ENCODE assay signal across 10 mouse cellular contexts in the genomic region with DNA sequence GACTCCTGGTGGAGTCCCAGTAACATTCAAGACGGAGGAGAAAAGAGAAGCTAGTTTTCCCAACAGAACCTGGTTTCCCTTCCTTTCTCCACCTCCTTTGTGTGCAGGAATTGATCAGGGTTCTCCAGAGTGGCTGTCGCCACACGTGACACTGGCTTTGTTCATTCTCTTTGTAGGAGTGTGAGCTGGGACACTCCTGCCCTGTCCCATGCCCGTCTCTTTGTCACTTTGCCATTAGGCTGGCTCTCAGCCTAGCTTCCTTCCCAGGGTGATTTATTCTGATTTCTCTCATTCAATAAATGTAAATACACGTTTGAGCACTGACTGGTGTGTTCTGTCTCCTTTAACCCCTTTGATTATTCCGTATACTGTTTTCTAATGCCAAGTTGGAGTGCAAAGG. TPM values are rescaled to one million over a fixed set of nuclear protein-coding genes. Genes with fewer than 3 reads are reported as not detected.
A peak's percentile ranks its signal among the peaks of the same experiment; 100 is the strongest.
DNase-seq lines count a peak whose midpoint lies in the region; ATAC-seq and TF ChIP-seq lines count a peak whose summit lies in the region.
"Had no signal": no experiment of that assay in that cellular context is flagged by ENCODE, and none has a peak within 500 bp of the region (broad histone marks: within the 10 kb centered on the region; RNA-seq: fewer than 3 reads in every experiment).

No protein-coding gene starts in this region.

- no peak overlapping the region for H3K4me2 ChIP-seq in forebrain, embryonic 15.5 days (replicated peaks)
- H3K4me2 ChIP-seq in forebrain, embryonic 13.5 days: no peak overlapping the region
- H3K4me2 ChIP-seq in neural tube, embryonic 11.5 days (ENCODE audit: low read depth): no peak overlapping the region
- H3K4me2 ChIP-seq in lung, embryonic 14.5 days: no peak overlapping the region
- no peak overlapping the region for H3K4me2 ChIP-seq in stomach, postnatal 0 days (replicated peaks; ENCODE audit: low read depth)

- TF ChIP-seq CTCF in lung, embryonic 14.5 days (IDR thresholded peaks at IDR 0.05; ENCODE audit: low read depth): no peak
- TF ChIP-seq CTCF in stomach, postnatal 0 days (IDR thresholded peaks at IDR 0.05; ENCODE audit: low read depth): no peak

- no peaks in the 10 kb centered on the region for H3K27me3 ChIP-seq in forebrain, embryonic 15.5 days
- H3K27me3 ChIP-seq in forebrain, embryonic 13.5 days: no peaks in the 10 kb centered on the region
- no peaks in the 10 kb centered on the region for H3K27me3 ChIP-seq in neural tube, embryonic 11.5 days (ENCODE audit: control insufficient read depth, insufficient read depth, low read length)
- H3K27me3 ChIP-seq in lung, embryonic 14.5 days (ENCODE audit: insufficient read depth, low read length): no peaks in the 10 kb centered on the region
- no peaks in the 10 kb centered on the region for H3K27me3 ChIP-seq in stomach, postnatal 0 days (ENCODE audit: control insufficient read depth, insufficient read depth, low read length)

- no peaks in the 10 kb centered on the region for H3K9me3 ChIP-seq in forebrain, embryonic 15.5 days
- no peaks in the 10 kb centered on the region for H3K9me3 ChIP-seq in forebrain, embryonic 13.5 days (replicated peaks)
- H3K9me3 ChIP-seq in neural tube, embryonic 11.5 days (ENCODE audit: control insufficient read depth, low read length): no peaks in the 10 kb centered on the region
- no peaks in the 10 kb centered on the region for H3K9me3 ChIP-seq in lung, embryonic 14.5 days (ENCODE audit: low read depth, low read length)
- no peaks in the 10 kb centered on the region for H3K9me3 ChIP-seq in stomach, postnatal 0 days (ENCODE audit: control insufficient read depth, low read length)

- TF ChIP-seq EP300 in stomach, postnatal 0 days (optimal IDR thresholded peaks at IDR 0.05): no peak

- no peak overlapping the region for H3K9ac ChIP-seq in forebrain, embryonic 15.5 days (replicated peaks)
- no peak overlapping the region for H3K9ac ChIP-seq in forebrain, embryonic 13.5 days
- H3K9ac ChIP-seq in neural tube, embryonic 11.5 days (ENCODE audit: low read length): no peak overlapping the region
- no peak overlapping the region for H3K9ac ChIP-seq in lung, embryonic 14.5 days
- H3K9ac ChIP-seq in stomach, postnatal 0 days (ENCODE audit: low read length): no peak overlapping the region

- H3K27ac ChIP-seq in forebrain, embryonic 15.5 days (replicated peaks): no peak overlapping the region
- no peak overlapping the region for H3K27ac ChIP-seq in forebrain, embryonic 13.5 days
- H3K27ac ChIP-seq in neural tube, embryonic 11.5 days (ENCODE audit: low read depth, low read length): no peak overlapping the region
- H3K27ac ChIP-seq in lung, embryonic 14.5 days (ENCODE audit: low read depth): peak overlapping the region; percentile 69
- peak overlapping the region; percentile 56 for H3K27ac ChIP-seq in stomach, postnatal 0 days (replicated peaks)

- 13% methylated on average over 6 of the region's 6 CpGs for WGBS in forebrain, embryonic 15.5 days
- 18% methylated on average over 6 of the region's 6 CpGs for WGBS in forebrain, embryonic 13.5 days
- 48% methylated on average over 6 of the region's 6 CpGs for WGBS in neural tube, embryonic 11.5 days
- 38% methylated on average over 6 of the region's 6 CpGs for WGBS in lung, embryonic 14.5 days
- 38% methylated on average over 6 of the region's 6 CpGs for WGBS in stomach, postnatal 0 days

- peaks cover 15% of the 10 kb centered on the region for H3K4me1 ChIP-seq in forebrain, embryonic 15.5 days
- peaks cover 20% of the 10 kb centered on the region; the same call in 1 of the 2 replicates for H3K4me1 ChIP-seq in forebrain, embryonic 13.5 days
- no peaks in the 10 kb centered on the region for H3K4me1 ChIP-seq in neural tube, embryonic 11.5 days (ENCODE audit: control insufficient read depth, insufficient read depth, low read length)
- peaks cover 13% of the 10 kb centered on the region for H3K4me1 ChIP-seq in lung, embryonic 14.5 days (ENCODE audit: insufficient read depth)
- H3K4me1 ChIP-seq in stomach, postnatal 0 days (replicated peaks; ENCODE audit: control insufficient read depth, insufficient read depth): no peaks in the 10 kb centered on the region

- ATAC-seq in forebrain, embryonic 15.5 days (replicated peaks): peak; percentile 64
- ATAC-seq in forebrain, embryonic 13.5 days: no peak
- ATAC-seq in neural tube, embryonic 11.5 days (ENCODE audit: insufficient read depth, low FRiP score, low TSS enrichment): peak; percentile 77; the same call in 1 of the 2 replicates
- peak; percentile 67; the same call in 1 of the 2 replicates for ATAC-seq in lung, embryonic 14.5 days (ENCODE audit: insufficient read depth)
- no peak for ATAC-seq in stomach, postnatal 0 days (ENCODE audit: low FRiP score, low TSS enrichment)
- ATAC-seq: CD4-positive, CD25-positive, alpha-beta regulatory T cell, adult 4 months had no signal

- DNase-seq in neural tube, embryonic 11.5 days (ENCODE audit: low spot score): peak; percentile 21
- no peak for DNase-seq in neural tube, embryonic 10.5 days (ENCODE audit: extremely low spot score, low spot score)
- DNase-seq in lung, embryonic 14.5 days: peak; percentile 63
- no peak for DNase-seq in stomach, postnatal 0 days (ENCODE audit: low spot score)
- no peak for DNase-seq in thymus, adult 18-20 months
- DNase-seq in testis, postnatal 14 days (ENCODE audit: low spot score): no peak
- DNase-seq: thymus, postnatal 25 days had no signal

- no peaks in the 10 kb centered on the region for H3K36me3 ChIP-seq in forebrain, embryonic 15.5 days
- H3K36me3 ChIP-seq in forebrain, embryonic 13.5 days (ENCODE audit: poor library complexity, severe bottlenecking): no peaks in the 10 kb centered on the region
- H3K36me3 ChIP-seq in neural tube, embryonic 11.5 days (ENCODE audit: control insufficient read depth, insufficient read depth, low read length): no peaks in the 10 kb centered on the region
- H3K36me3 ChIP-seq in lung, embryonic 14.5 days (ENCODE audit: insufficient read depth): no peaks in the 10 kb centered on the region
- H3K36me3 ChIP-seq in stomach, postnatal 0 days (ENCODE audit: control insufficient read depth, insufficient read depth, low read length): no peaks in the 10 kb centered on the region

- no peak overlapping the region for H3K4me3 ChIP-seq in forebrain, embryonic 15.5 days
- H3K4me3 ChIP-seq in forebrain, embryonic 13.5 days: no peak overlapping the region
- no peak overlapping the region for H3K4me3 ChIP-seq in neural tube, embryonic 11.5 days (ENCODE audit: low read depth, low read length)
- H3K4me3 ChIP-seq in lung, embryonic 14.5 days (ENCODE audit: low read depth, low read length): no peak overlapping the region
- no peak overlapping the region for H3K4me3 ChIP-seq in stomach, postnatal 0 days (ENCODE audit: low read depth, low read length)

RNA-seq across cellular contexts. Expression of gene Fndc3b, which starts 55.3 kb away (rescaled TPM):
- polyA plus RNA-seq in forebrain, embryonic 15.5 days (2015; fragmentation: Nextera tagmentation; extraction: Ambion mirVana): 6.1 and 7.7 TPM in 2 replicates
- 5.6 and 6.6 TPM in 2 replicates for polyA plus RNA-seq in forebrain, embryonic 13.5 days (2015; fragmentation: Nextera tagmentation; extraction: Ambion mirVana)
- polyA plus RNA-seq in neural tube, embryonic 11.5 days (2014; fragmentation: Nextera tagmentation; extraction: Ambion mirVana): 12.9 TPM in 2 replicates
- 35.7 and 37.1 TPM in 2 replicates for polyA plus RNA-seq in lung, embryonic 14.5 days (2014; fragmentation: Nextera tagmentation; extraction: Ambion mirVana)
- polyA plus RNA-seq in stomach, postnatal 0 days (2015; fragmentation: Nextera tagmentation; extraction: Ambion mirVana): 11.8 TPM in 2 replicates

Comparison
In these comparisons a context has a peak if more than half of its experiments do, and no peak if none do; other contexts are left out.
1. ATAC-seq: peak in forebrain, embryonic 15.5 days (single experiment), neural tube, embryonic 11.5 days (single experiment) and lung, embryonic 14.5 days (single experiment); none in forebrain, embryonic 13.5 days (single experiment) and stomach, postnatal 0 days (single experiment).
2. DNase-seq: peak in neural tube, embryonic 11.5 days (single experiment) and lung, embryonic 14.5 days (single experiment); none in neural tube, embryonic 10.5 days (single experiment), stomach, postnatal 0 days (single experiment), thymus, adult 18-20 months (0 of 2) and testis, postnatal 14 days (single experiment).
3. H3K27ac ChIP-seq: peak in lung, embryonic 14.5 days (single experiment) and stomach, postnatal 0 days (single experiment); none in forebrain, embryonic 15.5 days (single experiment), forebrain, embryonic 13.5 days (single experiment) and neural tube, embryonic 11.5 days (single experiment).